Mouse (Mus musculus) spleen, adult 2 months (tissue): ENCODE data around the gene Anapc7. TPM values are rescaled to one million over a fixed set of nuclear protein-coding genes. Genes with fewer than 3 reads are reported as not detected.

ENCODE experiments used
- DNase-seq, 2 experiments: peaks; one replicate each; pipeline versions ENCODE4 v3.0.0 to v3.0.0-alpha.2; 2012 to 2021; ENCODE audit warnings: low spot score in 2 of 2, low read depth in 1 of 2
- H3K27ac ChIP-seq: fragments of 200-500 bp; 2 replicates; pipeline ENCODE4 v1.5.1; 2012; ENCODE audit warnings: low read length, inconsistent platforms; ENCODE audit not compliant: insufficient read depth
- H3K27me3 ChIP-seq: fragments of 200-500 bp; 2 replicates; pipeline ENCODE4 v1.6.1; 2012; ENCODE audit warnings: mild to moderate bottlenecking, moderate library complexity, low read length, inconsistent platforms; ENCODE audit not compliant: control insufficient read depth, insufficient read depth
- H3K36me3 ChIP-seq: fragments of 200-500 bp; 2 replicates; pipeline ENCODE4 v1.6.1; 2012; ENCODE audit warnings: mild to moderate bottlenecking, low read length, inconsistent platforms; ENCODE audit not compliant: control insufficient read depth, insufficient read depth
- H3K4me1 ChIP-seq: fragments of 200-500 bp; 2 replicates; pipeline ENCODE4 v1.6.1; 2011; ENCODE audit warnings: inconsistent platforms; ENCODE audit not compliant: control insufficient read depth, insufficient read depth, insufficient read length
- H3K4me3 ChIP-seq: fragments of 200-500 bp; 2 replicates; pipeline ENCODE4 v1.5.1; 2011; ENCODE audit warnings: mild to moderate bottlenecking, inconsistent platforms; ENCODE audit not compliant: insufficient read depth, insufficient read length; ENCODE audit errors: extremely low read depth
- CTCF ChIP-seq: fragments of 200-500 bp; IDR thresholded peaks from 2 replicates; pipeline ENCODE4 v1.5.1; 2011; ENCODE audit warnings: mild to moderate bottlenecking, inconsistent platforms; ENCODE audit not compliant: insufficient read depth, insufficient read length, insufficient replicate concordance; ENCODE audit errors: extremely low read depth
- POLR2A ChIP-seq: fragments of 200-500 bp; IDR thresholded peaks from 2 replicates; pipeline ENCODE4 v1.6.1; 2011; ENCODE audit warnings: low read depth, low read length, inconsistent platforms
- WGBS: fragments of 180-500 bp; shearing (Covaris S2); methylation state at CpG from one replicate; pipeline ENCODE4 v1.1.7; 2018; 5-methylcytosine and 5-hydroxymethylcytosine counted together
- polyA plus RNA-seq: library from polyadenylated mRNA; depleted of rRNA; stranded (reverse); fragments of >200 nt; gene quantifications from 2 replicates; pipeline ENCODE4 v1.2.3, GENCODE M21; 2012; rRNA removed

Anapc7 gene
- 18.0 and 21.2 TPM in 2 replicates for polyA plus RNA-seq

- 21% methylated on average over 17 of the region's 17 CpGs for WGBS
- no peaks in the 10 kb centered on the region for H3K36me3 ChIP-seq
- TF ChIP-seq CTCF = no peak
- TF ChIP-seq POLR2A = no peak
- H3K27me3 ChIP-seq = no peaks in the 10 kb centered on the region
- peak within 1 kb of the TSS; percentile 93 for H3K4me3 ChIP-seq
- peaks cover 5% of the 10 kb centered on the region; the same call in 1 of the 2 replicates for H3K4me1 ChIP-seq
- DNase-seq = no peak
- H3K27ac ChIP-seq = peak within 1 kb of the TSS; percentile 80
Measured at GRCm38 (mm10) chr5:122421271-122422068, at the start of gene Anapc7. Gene Anapc7, plus strand, starts transcription at chr5:122421693.

DNA sequence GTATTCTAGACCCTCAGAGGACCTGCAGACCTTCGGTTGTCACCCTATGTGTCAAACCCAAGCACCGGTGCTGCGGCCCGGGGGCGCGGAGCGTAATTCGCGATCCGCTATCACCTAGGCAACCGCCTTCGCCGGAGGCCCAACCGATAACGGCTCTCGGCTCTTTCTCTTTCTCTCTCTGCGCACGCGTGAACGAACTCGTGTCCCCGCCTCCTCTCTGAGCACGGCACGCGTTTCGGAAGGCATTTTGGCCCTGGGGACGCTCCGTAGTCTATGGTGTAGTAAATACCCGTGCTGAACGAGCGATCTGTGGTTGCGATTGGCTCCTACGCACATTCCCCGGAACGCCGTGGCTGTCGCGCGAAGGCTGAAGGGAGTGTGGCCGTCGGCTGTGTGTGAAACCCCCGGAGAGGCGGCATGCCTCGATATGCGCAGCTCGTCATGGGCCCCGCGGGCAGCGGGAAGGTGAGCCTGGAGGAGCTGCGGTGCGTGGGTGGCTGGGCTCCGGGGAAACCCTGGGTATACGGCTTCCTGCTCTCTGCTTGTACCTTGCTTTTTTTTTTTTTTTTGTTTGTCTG, 49.2 kb upstream of the Anapc7 start, which contains the start of gene Fam216a:
Gene Fam216a, minus strand, starts transcription at position 173 of the 578 bp plus-strand sequence.
- WGBS = under 1% methylated on average over 53 of the region's 53 CpGs
- Histone ChIP-seq H3K4me3 (peak within 1 kb of the TSS; percentile 89), H3K36me3 (peaks cover 5% of the 10 kb centered on the region)

GRCm38 (mm10) chr5:122372878-122373277, 48.6 kb upstream of the Anapc7 start:
- no peak for TF ChIP-seq CTCF
- no peak for TF ChIP-seq POLR2A
- Histone ChIP-seq H3K27ac (peak overlapping the region; percentile 95), H3K36me3 (peaks cover 1% of the 10 kb centered on the region; the same call in 1 of the 2 replicates), H3K27me3 (no peaks in the 10 kb centered on the region), H3K4me1 (peaks cover 2% of the 10 kb centered on the region; the same call in 1 of the 2 replicates), H3K4me3 (peak overlapping the region; percentile 89)
- 6% methylated on average over 5 of the region's 5 CpGs for whole genome bisulfite sequencing
- no peak for DNase-seq

More for the DNA sequence above, 49.2 kb upstream of the Anapc7 start, which contains the start of gene Fam216a:
- TF ChIP-seq POLR2A (peak; percentile 62), CTCF (no peak)
- peaks cover 2% of the 10 kb centered on the region; the same call in 1 of the 2 replicates for H3K4me1 ChIP-seq
- H3K27ac ChIP-seq = peak within 1 kb of the TSS; percentile 95
- no peaks in the 10 kb centered on the region for H3K27me3 ChIP-seq
- peak; percentile 98 to 100 for DNase-seq

GRCm38 (mm10) chr5:122377101-122377833, 44.2 kb upstream of the Anapc7 start:
- DNase-seq = no peak
- WGBS = 87% methylated on average over 4 of the region's 4 CpGs
- TF ChIP-seq CTCF (no peak), POLR2A (no peak)
- H3K4me3 ChIP-seq = no peak overlapping the region
- H3K27ac ChIP-seq = no peak overlapping the region
- no peaks in the 10 kb centered on the region; the same call in 1 of the 2 replicates for H3K4me1 ChIP-seq
- peaks cover 16% of the 10 kb centered on the region for H3K36me3 ChIP-seq
- H3K27me3 ChIP-seq = no peaks in the 10 kb centered on the region

- TF ChIP-seq CTCF = no peak
- no peak for TF ChIP-seq POLR2A
- no peak for DNase-seq
- no peaks in the 10 kb centered on the region; the same call in 1 of the 2 replicates for H3K4me1 ChIP-seq
- 96% methylated on average over 12 of the region's 12 CpGs for WGBS
- no peak overlapping the region for H3K4me3 ChIP-seq
- no peaks in the 10 kb centered on the region for H3K27me3 ChIP-seq
- H3K36me3 ChIP-seq = peaks cover 21% of the 10 kb centered on the region
- H3K27ac ChIP-seq = no peak overlapping the region
Measured at GRCm38 (mm10) chr5:122378171-122378570, 43.3 kb upstream of the Anapc7 start.

DNA sequence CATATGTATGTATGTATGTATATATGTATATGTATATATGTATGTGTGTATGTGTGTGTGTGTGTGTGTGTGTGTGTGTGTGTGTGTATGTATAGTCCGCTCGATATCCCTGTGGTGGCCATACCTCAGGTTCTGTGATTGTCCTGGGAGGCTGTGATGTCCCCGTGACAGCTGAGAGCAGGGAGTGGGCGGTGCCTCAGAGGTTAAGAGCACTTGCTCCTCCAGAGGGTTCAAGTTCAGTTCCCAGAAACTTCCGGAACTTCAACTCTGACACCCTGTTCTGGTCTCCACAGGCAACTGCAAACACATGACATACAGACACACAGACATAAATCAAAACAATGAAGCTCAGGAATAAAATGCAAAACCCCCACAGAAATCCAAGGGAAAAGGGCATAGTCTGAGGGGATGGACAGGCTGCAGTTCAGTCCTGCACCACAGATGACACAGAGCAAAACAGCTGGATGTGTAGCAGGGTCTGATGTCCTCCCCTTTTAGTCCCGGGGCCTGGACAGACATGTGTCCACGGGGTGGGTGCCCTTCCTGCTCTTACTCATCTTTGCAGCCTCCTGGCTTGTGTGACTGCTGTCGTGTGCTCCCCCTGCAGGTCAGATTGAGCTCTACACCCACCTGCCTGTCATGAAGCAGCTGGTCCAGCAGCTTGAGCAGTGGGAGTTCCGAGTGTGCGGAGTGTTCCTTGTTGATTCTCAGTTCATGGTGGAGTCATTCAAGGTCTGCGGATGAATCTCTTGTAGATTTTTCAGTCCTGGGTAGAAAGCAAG, 41.9 kb upstream of the Anapc7 start:
- TF ChIP-seq POLR2A = no peak
- peak; percentile 92; the same call in 1 of the 2 replicates for TF ChIP-seq CTCF
- H3K27me3 ChIP-seq = no peaks in the 10 kb centered on the region
- peaks cover 21% of the 10 kb centered on the region for H3K36me3 ChIP-seq
- H3K27ac ChIP-seq = no peak overlapping the region
- H3K4me3 ChIP-seq = no peak overlapping the region
- DNase-seq = peak; percentile 56 to 66
- 59% methylated on average over 11 of the region's 11 CpGs for WGBS
- no peaks in the 10 kb centered on the region for H3K4me1 ChIP-seq
